Mouse (Mus musculus) limb, embryonic 12.5 days (tissue): Measurements from ENCODE around the gene Vmn2r12. TPM values are rescaled to one million over a fixed set of nuclear protein-coding genes. Genes with fewer than 3 reads are reported as not detected.
"Not testable (repeated sequence)": the region's sequence is repeated elsewhere in the genome, so short reads cannot be mapped to it uniquely, and the experiment has no call there.

Experiments
- ATAC-seq: fragments of 200-750 bp; cut with Nextera tagmentation; 2 replicates; pipeline ENCODE4 v1.8.0; 2017; ENCODE audit warnings: low read depth, moderate TSS enrichment; ENCODE audit not compliant: insufficient number of reproducible peaks, insufficient read depth, low FRiP score, low TSS enrichment
- H3K27ac ChIP-seq: fragments of 300-500 bp; sonication (generic); 2 replicates; pipeline ENCODE4 v1.5.1; 2016; ENCODE audit warnings: mild to moderate bottlenecking, moderate library complexity
- H3K27me3 ChIP-seq: fragments of 300-500 bp; sonication (generic); 2 replicates; pipeline ENCODE4 v1.6.1; 2016; ENCODE audit warnings: mild to moderate bottlenecking, moderate library complexity
- H3K36me3 ChIP-seq: fragments of 300-500 bp; sonication (generic); 2 replicates; pipeline ENCODE4 v1.6.1; 2016; ENCODE audit warnings: mild to moderate bottlenecking, moderate library complexity
- H3K4me1 ChIP-seq: fragments of 300-500 bp; sonication (generic); replicated peaks from 2 replicates; pipeline ENCODE4 v1.6.1; 2016
- H3K4me2 ChIP-seq: fragments of 300-500 bp; sonication (generic); 2 replicates; pipeline ENCODE4 v1.6.1; 2016; ENCODE audit warnings: mild to moderate bottlenecking, moderate library complexity
- H3K4me3 ChIP-seq: fragments of 300-500 bp; sonication (generic); replicated peaks from 2 replicates; pipeline ENCODE4 v1.5.1; 2016; ENCODE audit warnings: mild to moderate bottlenecking
- H3K9ac ChIP-seq: fragments of 300-500 bp; sonication (generic); replicated peaks from 2 replicates; pipeline ENCODE4 v1.6.1; 2016; ENCODE audit warnings: mild to moderate bottlenecking, moderate library complexity
- H3K9me3 ChIP-seq: fragments of 300-500 bp; sonication (generic); 2 replicates; pipeline ENCODE4 v1.6.1; 2016; ENCODE audit warnings: mild to moderate bottlenecking, moderate library complexity
- WGBS: fragments of 180-500 bp; shearing (Covaris S2); methylation state at CpG from one replicate; pipeline ENCODE4 v1.1.7; 2016; 5-methylcytosine and 5-hydroxymethylcytosine counted together
- polyA plus RNA-seq: library from polyadenylated mRNA; unstranded; fragments of >200 nt; fragmentation: Nextera tagmentation; extraction: Ambion mirVana; gene quantifications from 2 replicates; pipeline ENCODE4 v1.2.1, GENCODE M21; 2016

Vmn2r12 gene
- not detected in 2 replicates for polyA plus RNA-seq

- WGBS, result 87% methylated on average over 5 of the region's 5 CpGs
- not testable (repeated sequence) for ATAC-seq, H3K36me3 ChIP-seq
Observed at GRCm38 (mm10) chr5:109097850-109098249, at the start of gene Vmn2r12. Vmn2r12 (minus strand) TSS chr5:109097950.

GRCm38 (mm10) chr5:109139546-109139945 is 41.8 kb upstream of the Vmn2r12 start:
- no peak overlapping the region for H3K4me3 ChIP-seq
- ATAC-seq, result no peak
- 78% methylated on average over 2 of the region's 2 CpGs for WGBS
- no peak overlapping the region for H3K27ac ChIP-seq
- no peak overlapping the region for H3K9ac ChIP-seq
- H3K27me3 ChIP-seq, result no peaks in the 10 kb centered on the region
- peaks cover 12% of the 10 kb centered on the region; the same call in 1 of the 2 replicates for H3K9me3 ChIP-seq
- H3K36me3 ChIP-seq, result no peaks in the 10 kb centered on the region
- no peak overlapping the region for H3K4me2 ChIP-seq
- no peaks in the 10 kb centered on the region for H3K4me1 ChIP-seq

More at GRCm38 (mm10) chr5:109097850-109098249, at the start of gene Vmn2r12:
- H3K27ac ChIP-seq, H3K27me3 ChIP-seq, H3K4me1 ChIP-seq, H3K9me3 ChIP-seq, H3K4me3 ChIP-seq, H3K9ac ChIP-seq, H3K4me2 ChIP-seq: not testable (repeated sequence)

GRCm38 (mm10) chr5:109136731-109137130 is 39.0 kb upstream of the Vmn2r12 start:
- Histone ChIP-seq H3K27ac (no peak overlapping the region), H3K4me1 (no peaks in the 10 kb centered on the region), H3K27me3 (no peaks in the 10 kb centered on the region), H3K9ac (no peak overlapping the region), H3K36me3 (no peaks in the 10 kb centered on the region), H3K4me2 (no peak overlapping the region), H3K4me3 (no peak overlapping the region), H3K9me3 (peaks cover 18% of the 10 kb centered on the region; the same call in 1 of the 2 replicates)
- ATAC-seq, result no peak
- WGBS, result 83% methylated on average over 2 of the region's 2 CpGs

- not testable (repeated sequence) for H3K27me3 ChIP-seq, ATAC-seq, H3K36me3 ChIP-seq, H3K4me3 ChIP-seq, H3K4me2 ChIP-seq, H3K9me3 ChIP-seq, H3K4me1 ChIP-seq, H3K27ac ChIP-seq, H3K9ac ChIP-seq
- 83% methylated on average over 3 of the region's 3 CpGs for WGBS
Observed at GRCm38 (mm10) chr5:109096482-109096881, 1.3 kb downstream of the Vmn2r12 start.

GRCm38 (mm10) chr5:109072016-109072415 is 25.7 kb downstream of the Vmn2r12 start:
- H3K4me2 ChIP-seq, H3K27ac ChIP-seq, ATAC-seq, H3K4me1 ChIP-seq, H3K36me3 ChIP-seq, H3K9me3 ChIP-seq, H3K9ac ChIP-seq, H3K27me3 ChIP-seq, H3K4me3 ChIP-seq: not testable (repeated sequence)
- WGBS, result 40% methylated on average over 4 of the region's 4 CpGs

- not testable (repeated sequence) for H3K36me3 ChIP-seq, H3K4me3 ChIP-seq, H3K4me2 ChIP-seq, H3K9ac ChIP-seq, H3K27ac ChIP-seq, ATAC-seq, H3K9me3 ChIP-seq, H3K4me1 ChIP-seq, H3K27me3 ChIP-seq
- WGBS, result 84% methylated on average over 3 of the region's 3 CpGs
Observed at GRCm38 (mm10) chr5:109059469-109059868, 38.3 kb downstream of the Vmn2r12 start, which contains the start of gene Vmn2r11. Vmn2r11 (minus strand) TSS chr5:109059569.

- Histone ChIP-seq H3K36me3 (no peaks in the 10 kb centered on the region), H3K4me3 (no peak overlapping the region), H3K4me1 (no peaks in the 10 kb centered on the region), H3K9ac (no peak overlapping the region), H3K27me3 (no peaks in the 10 kb centered on the region), H3K9me3 (no peaks in the 10 kb centered on the region; the same call in 1 of the 2 replicates), H3K4me2 (no peak overlapping the region), H3K27ac (no peak overlapping the region)
- 78% methylated on average over 1 of the region's 1 CpGs for WGBS
- ATAC-seq, result no peak
Observed at GRCm38 (mm10) chr5:109055286-109055685, 42.5 kb downstream of the Vmn2r12 start.

Other genes with a start within 250 kb of the Vmn2r12 start
- gene Vmn2r9, start 245.3 kb downstream of the Vmn2r12 start, polyA plus RNA-seq, result not detected in 2 replicates
- gene Vmn2r10, start 91.4 kb downstream of the Vmn2r12 start, polyA plus RNA-seq, result not detected in 2 replicates
- not detected in 2 replicates for gene Vmn2r11, start 38.4 kb downstream of the Vmn2r12 start, polyA plus RNA-seq
- gene Vmn2r13, start 94.2 kb upstream of the Vmn2r12 start, polyA plus RNA-seq, result not detected in 2 replicates
- gene Vmn2r14, start 126.8 kb upstream of the Vmn2r12 start, polyA plus RNA-seq, result not detected in 2 replicates
- gene Vmn2r15, start 199.7 kb upstream of the Vmn2r12 start, polyA plus RNA-seq, result not detected in 2 replicates
- gene Vmn2r16, start 232.2 kb upstream of the Vmn2r12 start, polyA plus RNA-seq, result not detected in 2 replicates